Mouse (Mus musculus) lung, postnatal 36 days (tissue): ENCODE measurements at regions not wholly inside any gene's neighbourhood (a gene's known extent, or its start where the extent isn't known, plus 50 kb on each side); places are given as distances from the start of the nearest gene placed in this dataset.

Source experiments
- DNase-seq: peaks from one replicate; pipeline ENCODE4 v3.0.0; 2022; ENCODE audit warnings: mixed read lengths

DNA sequence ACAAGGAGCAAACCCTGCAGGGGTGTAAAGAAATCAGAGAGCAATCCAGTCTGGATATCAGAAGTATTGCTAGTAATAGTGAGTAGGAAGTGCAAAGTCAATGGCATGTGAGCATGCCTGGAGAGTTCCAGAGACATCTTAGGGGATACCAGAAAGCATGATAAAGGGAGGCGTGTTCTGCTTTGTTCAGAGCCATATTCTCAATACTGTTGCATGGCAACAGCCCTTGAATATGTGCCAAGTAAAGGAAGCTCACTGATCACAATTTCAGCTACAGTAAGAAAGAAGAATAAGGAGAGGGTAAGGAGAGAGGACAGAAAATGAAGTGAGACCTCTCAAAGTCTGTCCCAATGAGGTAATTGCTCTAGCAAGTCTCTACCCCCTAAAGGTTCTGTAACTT lies 92.1 kb upstream of the Thrb start:
- DNase-seq, result no peak

DNA sequence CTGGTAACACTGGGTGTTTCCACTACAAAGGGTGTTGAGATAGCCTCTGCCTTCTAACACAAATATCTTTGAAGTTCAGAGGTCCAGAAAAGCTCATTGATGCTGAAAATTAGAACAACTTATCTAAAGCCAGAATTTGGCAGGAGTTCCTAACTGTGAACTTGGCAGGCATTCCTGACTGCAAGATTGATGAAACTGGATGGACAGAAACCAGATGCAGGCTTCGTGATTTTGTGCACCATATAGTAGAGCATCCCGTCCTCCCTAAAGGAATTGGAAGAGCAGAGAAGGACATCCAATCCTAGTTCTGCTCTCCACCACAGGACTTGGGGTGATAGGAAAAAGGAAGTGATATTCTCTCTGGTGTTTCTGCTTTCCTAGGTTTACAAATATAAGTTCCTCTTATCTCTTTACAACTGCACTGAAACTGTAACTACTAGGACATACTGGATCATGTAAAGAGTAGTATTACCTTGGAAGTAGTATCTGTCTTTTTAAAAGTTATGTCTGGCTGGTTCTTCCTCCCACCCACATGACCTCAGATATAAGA lies 90.9 kb upstream of the Thrb start:
- no peak for DNase-seq

DNA sequence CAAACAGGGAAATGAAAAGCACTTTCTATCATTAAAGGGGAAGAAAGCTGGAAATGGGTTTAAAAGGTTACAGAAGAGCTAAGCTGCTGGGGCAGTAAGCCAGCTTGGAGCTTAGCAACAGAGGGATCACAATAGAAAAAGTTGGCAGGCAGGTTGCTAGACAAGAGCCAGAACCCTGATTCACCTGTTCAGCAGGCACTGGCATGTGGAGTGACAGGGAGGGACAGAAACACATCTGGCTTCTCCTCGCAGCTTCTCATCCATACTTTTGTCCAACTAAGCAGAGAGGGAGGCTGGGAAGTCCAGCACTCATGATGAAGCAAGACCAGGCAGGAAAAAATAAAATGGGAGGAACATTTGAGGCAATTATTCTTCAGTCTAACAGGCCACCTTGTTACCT lies 81.3 kb upstream of the Thrb start:
- peak; percentile 8 for DNase-seq

DNA sequence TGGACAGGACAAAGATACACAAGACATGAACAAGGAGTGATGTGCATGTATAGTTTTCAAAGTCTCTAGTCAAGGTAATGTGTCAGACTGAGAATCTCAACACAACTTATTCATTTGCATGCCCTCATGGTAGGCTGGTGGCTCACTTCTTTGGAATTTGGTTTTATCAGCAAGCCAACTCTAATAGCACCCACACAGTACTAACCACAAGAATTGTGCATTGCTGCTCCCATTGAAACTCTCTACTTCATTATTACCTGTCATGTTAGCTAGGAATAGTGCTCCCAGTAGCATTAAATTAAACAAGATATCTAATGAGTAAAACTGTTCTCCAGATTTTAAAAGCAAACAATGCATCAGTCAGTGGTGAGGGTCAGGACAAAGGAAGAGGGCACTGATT lies 70.5 kb upstream of the Thrb start:
- DNase-seq, result no peak

DNA sequence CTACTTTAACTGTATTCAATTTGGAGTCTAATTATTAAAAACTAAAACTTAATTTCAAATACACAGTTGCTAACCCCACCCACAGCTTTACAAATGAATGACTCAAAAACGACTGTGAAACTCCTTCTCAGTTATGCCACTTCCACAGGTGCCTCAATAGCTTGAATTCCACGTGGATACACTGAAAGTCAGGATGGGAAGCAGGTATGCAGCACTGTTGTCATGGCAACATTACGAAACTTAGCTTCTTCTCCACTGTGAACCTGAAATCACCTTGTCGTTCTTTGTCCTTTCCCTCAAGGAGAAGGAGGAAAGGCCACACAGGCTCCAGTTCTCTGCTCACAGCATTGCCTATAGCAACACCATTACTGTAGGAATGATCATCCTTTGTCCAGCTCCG lies 60.5 kb upstream of the Thrb start:
- no peak for DNase-seq

DNA sequence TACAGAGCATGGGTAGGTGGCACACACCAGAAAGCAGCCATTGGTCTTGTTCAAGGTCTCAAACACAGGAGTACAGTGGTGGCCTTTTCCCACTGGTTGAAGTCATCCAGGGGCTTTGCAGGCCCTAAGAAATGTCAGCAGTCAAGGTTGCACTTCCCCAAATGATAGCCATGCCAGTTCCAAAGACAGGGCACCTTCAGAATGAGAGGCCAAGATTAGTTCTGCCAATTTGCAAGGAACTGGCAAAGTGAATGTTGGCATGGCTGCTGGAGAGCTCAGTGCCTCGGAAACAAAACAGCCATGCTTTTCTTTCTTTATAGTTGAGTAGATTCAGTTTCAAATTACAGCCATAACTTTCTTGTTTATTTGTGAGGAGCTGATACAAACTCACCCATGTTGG lies 57.7 kb upstream of the Thrb start:
- DNase-seq, result no peak

DNA sequence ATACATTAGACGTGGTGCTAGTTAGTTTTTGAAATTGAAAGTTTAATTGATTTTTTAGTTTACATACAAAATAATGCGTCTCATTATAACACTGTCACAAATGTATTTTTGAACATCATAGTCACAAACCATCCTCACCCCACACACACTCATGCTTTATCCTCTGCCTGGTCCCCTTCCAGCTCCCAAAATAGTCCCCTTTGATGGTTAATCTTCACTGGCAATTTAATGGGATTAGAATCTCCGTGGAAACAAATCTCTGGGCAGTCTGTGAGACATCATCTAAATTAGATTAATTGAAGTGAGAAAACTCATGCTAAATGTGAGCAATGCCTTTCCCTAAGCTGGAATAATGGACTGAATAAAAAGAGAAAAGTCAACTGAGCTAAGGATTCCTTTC lies 54.0 kb upstream of the Thrb start:
- DNase-seq, result no peak

DNA sequence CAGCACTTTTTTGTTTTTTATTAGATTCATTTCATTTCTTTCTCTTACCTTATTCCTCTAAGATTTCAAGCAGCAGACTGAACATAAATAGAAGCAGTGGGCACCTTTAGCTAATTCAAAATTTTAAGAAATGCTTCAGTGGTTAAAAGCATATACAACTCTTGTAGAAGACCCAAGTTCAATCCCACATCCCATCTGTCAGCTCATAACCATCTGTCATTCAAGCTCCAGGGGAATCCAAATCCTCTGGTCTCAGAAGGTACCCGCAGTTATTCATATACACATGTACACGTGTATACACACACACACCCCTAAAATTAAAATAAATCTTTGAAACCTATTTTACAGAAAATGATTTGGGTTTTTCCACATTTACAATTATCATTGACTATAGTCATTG lies 52.9 kb upstream of the Thrb start:
- no peak for DNase-seq
